ENCODE assay signal across 13 mouse cellular contexts in genomic region chr17:32172485-32172884, GRCm38 (mm10). TPM values are rescaled to one million over a fixed set of nuclear protein-coding genes. Genes with fewer than 3 reads are reported as not detected.
DNase-seq lines count a peak whose midpoint lies in the region; ATAC-seq and TF ChIP-seq lines count a peak whose summit lies in the region.
"Had no signal": no experiment of that assay in that cellular context is flagged by ENCODE, and none has a peak within 500 bp of the region (broad histone marks: within the 10 kb centered on the region; RNA-seq: fewer than 3 reads in every experiment).

No protein-coding gene starts in this region.

- no peak overlapping the region for H3K4me2 ChIP-seq in heart, embryonic 15.5 days
- no peak overlapping the region for H3K4me2 ChIP-seq in kidney, postnatal 0 days (ENCODE audit: low read length)
- H3K4me2 ChIP-seq: hindbrain, embryonic 12.5 days; liver, embryonic 11.5 days had no signal

- no peaks in the 10 kb centered on the region for H3K9me3 ChIP-seq in heart, embryonic 15.5 days (replicated peaks)
- no peaks in the 10 kb centered on the region for H3K9me3 ChIP-seq in kidney, postnatal 0 days (replicated peaks; ENCODE audit: low read length)
- H3K9me3 ChIP-seq: hindbrain, embryonic 12.5 days had no signal

- H3K4me3 ChIP-seq in heart, embryonic 15.5 days = no peak overlapping the region
- H3K4me3 ChIP-seq in kidney, postnatal 0 days (replicated peaks; ENCODE audit: low read depth, low read length) = no peak overlapping the region
- no peak overlapping the region for H3K4me3 ChIP-seq in lung, adult 2 months (replicated peaks; ENCODE audit: extremely low read depth, low read depth, low read length)
- H3K4me3 ChIP-seq: hindbrain, embryonic 12.5 days; left cerebral cortex, adult 2 months had no signal

- no peak overlapping the region for H3K9ac ChIP-seq in heart, embryonic 15.5 days
- H3K9ac ChIP-seq in kidney, postnatal 0 days (ENCODE audit: low read depth, low read length) = no peak overlapping the region
- H3K9ac ChIP-seq: hindbrain, embryonic 12.5 days had no signal

- WGBS in heart, embryonic 15.5 days = 72% methylated on average over 2 of the region's 2 CpGs
- WGBS in kidney, postnatal 0 days = 85% methylated on average over 2 of the region's 2 CpGs
- WGBS in lung, adult 2 months = 60% methylated on average over 2 of the region's 2 CpGs

- no peak for DNase-seq in heart, postnatal 36 days
- DNase-seq in kidney, postnatal 0 days (ENCODE audit: low spot score) = no peak
- no peak for DNase-seq in kidney, postnatal 10 days
- peak; percentile 32 for DNase-seq in lung, postnatal 10 days
- DNase-seq in lung, adult 2 months = no peak
- DNase-seq: cerebellum, adult 8-10 months; layer of hippocampus, adult 9-11 months; right cerebral cortex, postnatal 4 days had no signal

- peak overlapping the region; percentile 37; the same call in 1 of the 2 replicates for H3K27ac ChIP-seq in heart, embryonic 15.5 days
- peak overlapping the region; percentile 48; the same call in 1 of the 2 replicates for H3K27ac ChIP-seq in kidney, postnatal 0 days
- H3K27ac ChIP-seq: hindbrain, embryonic 12.5 days; left cerebral cortex, adult 2 months had no signal

- TF ChIP-seq POLR2A in lung, adult 2 months (IDR thresholded peaks at IDR 0.05; ENCODE audit: borderline replicate concordance, extremely low read depth, low read depth, low read length) = no peak

- intact Hi-C loops in heart, postnatal 36 days (cut with DNase I) = no loop called here

- no peaks in the 10 kb centered on the region for H3K27me3 ChIP-seq in heart, embryonic 15.5 days
- H3K27me3 ChIP-seq in kidney, postnatal 0 days (ENCODE audit: insufficient read depth, low read length) = no peaks in the 10 kb centered on the region
- H3K27me3 ChIP-seq: hindbrain, embryonic 12.5 days had no signal

- no peaks in the 10 kb centered on the region for H3K36me3 ChIP-seq in heart, embryonic 15.5 days
- no peaks in the 10 kb centered on the region for H3K36me3 ChIP-seq in kidney, postnatal 0 days (ENCODE audit: insufficient read depth, low read length)
- H3K36me3 ChIP-seq: hindbrain, embryonic 12.5 days had no signal

- H3K4me1 ChIP-seq in heart, embryonic 15.5 days (replicated peaks) = peaks cover 12% of the 10 kb centered on the region
- 0 out of 2 replicates have a peak, but pooled peaks cover 5% of the 10 kb centered on the region for H3K4me1 ChIP-seq in kidney, postnatal 0 days (replicated peaks; ENCODE audit: insufficient read depth, low read length)
- no peaks in the 10 kb centered on the region for H3K4me1 ChIP-seq in lung, adult 2 months (ENCODE audit: control insufficient read depth, insufficient read depth, low read length)

- TF ChIP-seq CTCF in kidney, postnatal 0 days (IDR thresholded peaks at IDR 0.05; ENCODE audit: low read depth) = no peak
- TF ChIP-seq CTCF in lung, adult 2 months (IDR thresholded peaks at IDR 0.05; ENCODE audit: insufficient read depth, low read length) = no peak

- ATAC-seq in heart, embryonic 15.5 days (replicated peaks; ENCODE audit: insufficient number of reproducible peaks, insufficient read depth, low FRiP score, low read depth) = no peak
- ATAC-seq in kidney, postnatal 0 days (replicated peaks; ENCODE audit: low FRiP score, low read depth) = no peak

RNA-seq across cellular contexts. Expression of gene Notch3, which starts 5.8 kb away (rescaled TPM):
- 6.4 and 13.0 TPM in 2 replicates for polyA plus RNA-seq in heart, embryonic 15.5 days (2015; fragmentation: Nextera tagmentation; extraction: Ambion mirVana)
- total RNA-seq in heart, postnatal 36 days (2021) = 10 to 100 TPM; 25.1 to 26.4 TPM
- polyA plus RNA-seq in kidney, postnatal 0 days (2015; fragmentation: Nextera tagmentation; extraction: Ambion mirVana) = 7.2 and 7.4 TPM in 2 replicates
- 98.6 and 107 TPM in 2 replicates for polyA plus RNA-seq in lung, adult 2 months (2012; rRNA removed)

RNA-seq across cellular contexts. Expression of gene Ephx3, which starts 16.9 kb away (rescaled TPM):
- polyA plus RNA-seq in heart, embryonic 15.5 days (2015; fragmentation: Nextera tagmentation; extraction: Ambion mirVana) = 0.30 and 0.34 TPM in 2 replicates
- total RNA-seq in heart, postnatal 36 days (2021) = under 1 TPM; 0.92 to 0.97 TPM
- 0.18 and 0.30 TPM in 2 replicates for polyA plus RNA-seq in kidney, postnatal 0 days (2015; fragmentation: Nextera tagmentation; extraction: Ambion mirVana)
- 3.3 and 16.6 TPM in 2 replicates for polyA plus RNA-seq in lung, adult 2 months (2012; rRNA removed)
- polyA plus RNA-seq: liver, embryonic 11.5 days; neural tube, embryonic 11.5 days had no signal
